Mouse (Mus musculus) gastrocnemius, postnatal 36 days (tissue): ENCODE measurements around the gene Prpf8. TPM values are rescaled to one million over a fixed set of nuclear protein-coding genes. Genes with fewer than 3 reads are reported as not detected.

ENCODE experiments used
- DNase-seq, 2 experiments: peaks; one replicate each; pipeline ENCODE4 v3.0.0; 2022
- intact Hi-C: fragments of 180-260 bp; cut with DNase I; formaldehyde crosslinking; loops from one replicate; pipeline ENCODE4 v1.15.1; 2025
- total RNA-seq, 2 experiments: library from RNA; stranded (reverse); gene quantifications; 2 replicates each; pipeline ENCODE4 v1.2.3; 2021

Gene Prpf8
- total RNA-seq, 2 experiments from 2014 or later: 56.1 to 64.1 TPM

DNA sequence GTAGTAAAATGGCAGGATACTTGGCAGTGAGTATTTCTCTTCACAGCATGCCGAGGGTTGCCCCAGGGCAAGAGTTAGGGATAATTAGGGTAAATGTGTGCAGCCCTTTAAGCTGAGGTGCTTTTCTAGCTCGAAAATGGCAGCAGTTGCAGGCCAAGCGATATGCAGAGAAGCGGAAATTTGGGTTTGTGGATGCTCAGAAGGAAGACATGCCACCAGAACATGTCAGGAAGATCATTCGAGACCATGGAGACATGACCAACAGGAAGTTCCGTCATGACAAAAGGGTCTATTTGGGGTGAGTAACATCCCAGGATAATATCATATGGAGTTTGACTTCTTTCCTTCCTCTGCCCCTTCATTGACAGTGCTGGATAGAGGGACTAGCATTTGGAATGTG lies 880 bp downstream of the Prpf8 start:
- DNase-seq: no peak
- intact Hi-C loops: no loop called here

DNA sequence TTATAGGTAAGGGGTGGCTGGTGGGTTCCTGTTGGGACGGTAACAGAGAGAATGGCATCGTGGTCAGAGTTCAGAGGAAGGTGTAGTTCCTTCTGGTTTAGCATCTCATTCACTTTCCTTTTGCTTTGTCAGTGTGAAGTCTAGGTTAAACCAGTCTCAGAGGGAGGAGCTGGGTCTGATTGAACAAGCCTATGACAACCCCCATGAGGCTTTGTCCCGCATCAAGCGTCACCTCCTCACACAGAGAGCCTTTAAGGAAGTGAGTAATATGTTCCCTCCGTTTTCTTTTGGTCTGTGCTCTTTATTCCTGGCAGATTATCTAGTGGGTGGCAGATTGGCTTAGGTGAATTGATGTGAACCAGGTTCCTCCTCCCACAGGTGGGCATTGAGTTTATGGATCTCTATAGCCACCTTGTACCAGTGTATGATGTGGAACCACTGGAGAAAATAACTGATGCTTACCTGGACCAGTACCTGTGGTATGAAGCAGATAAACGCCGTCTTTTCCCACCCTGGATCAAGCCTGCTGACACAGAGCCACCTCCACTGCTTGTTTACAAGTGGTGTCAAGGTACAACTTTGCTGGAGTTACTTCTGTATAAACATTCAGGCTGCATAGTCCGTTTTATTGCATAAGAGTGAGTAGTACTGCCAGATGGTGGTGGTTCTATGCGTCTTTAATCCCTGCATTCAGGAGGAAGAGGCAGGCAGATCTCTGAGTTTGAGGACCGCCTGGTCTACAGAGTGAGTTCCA lies 7.9 kb downstream of the Prpf8 start:
- intact Hi-C loops: no loop called here
- no peak for DNase-seq

DNA sequence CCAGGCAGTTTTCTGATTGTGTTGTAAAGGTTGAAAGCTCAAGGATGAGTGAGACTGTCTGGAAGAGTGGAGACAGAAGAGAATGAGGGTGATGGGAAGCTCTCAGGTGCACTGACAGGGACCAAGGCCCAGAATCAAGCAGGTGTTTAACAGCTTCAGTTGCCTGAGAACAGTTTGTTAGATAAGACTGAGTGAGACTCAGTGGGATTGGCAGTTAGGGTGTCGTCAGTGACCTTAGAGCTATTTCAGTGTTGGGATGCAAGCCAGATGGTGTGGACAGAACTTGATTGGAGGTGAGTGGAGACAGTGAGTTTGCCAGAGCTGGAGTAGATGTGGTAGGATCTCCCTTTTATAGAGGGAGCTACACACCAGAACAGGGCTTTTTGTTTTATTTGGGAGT lies 11.5 kb downstream of the Prpf8 start:
- no peak for DNase-seq
- intact Hi-C loops: no loop called here

DNA sequence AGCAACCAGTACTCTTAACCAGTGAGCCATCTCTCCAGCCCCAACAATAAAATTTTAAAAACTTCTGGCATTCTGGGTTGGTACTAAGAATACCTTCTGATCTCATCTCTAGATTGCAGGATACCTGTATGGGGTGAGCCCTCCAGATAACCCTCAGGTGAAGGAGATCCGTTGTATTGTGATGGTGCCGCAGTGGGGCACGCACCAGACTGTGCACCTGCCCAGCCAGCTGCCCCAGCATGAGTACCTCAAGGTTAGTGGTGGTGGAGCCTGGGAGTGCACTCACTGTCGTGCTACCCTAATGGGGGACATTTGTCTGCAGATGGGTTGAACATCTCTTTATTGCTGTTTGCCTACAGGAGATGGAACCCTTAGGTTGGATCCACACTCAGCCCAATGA lies 21.5 kb downstream of the Prpf8 start:
- intact Hi-C loops: loop anchor here (5.0 kb wide), 1 partner anchor 106 kb away; no protein-coding TSS in a partner anchor

DNA sequence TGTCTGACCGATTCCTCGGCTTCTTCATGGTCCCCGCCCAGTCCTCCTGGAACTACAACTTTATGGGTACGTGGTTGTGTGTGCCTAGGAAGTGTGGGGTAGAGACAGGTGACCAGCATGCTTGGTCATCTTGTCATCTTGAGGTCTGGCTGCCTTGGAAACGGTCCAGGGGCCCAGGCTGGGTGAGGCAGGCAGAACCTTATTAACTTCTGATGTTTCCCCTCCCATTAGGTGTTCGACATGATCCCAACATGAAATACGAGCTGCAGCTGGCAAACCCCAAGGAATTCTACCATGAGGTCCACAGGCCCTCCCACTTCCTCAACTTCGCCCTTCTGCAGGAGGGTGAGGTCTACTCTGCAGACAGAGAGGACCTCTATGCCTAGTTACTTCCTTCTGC lies 22.3 kb downstream of the Prpf8 start:
- intact Hi-C loops: loop anchor here (5.0 kb wide), 1 partner anchor 107 kb away; no protein-coding TSS in a partner anchor
- peak in 1 of 2 experiments; percentile 18 for DNase-seq

More for the DNA sequence above, 21.5 kb downstream of the Prpf8 start:
- DNase-seq: no peak

DNA sequence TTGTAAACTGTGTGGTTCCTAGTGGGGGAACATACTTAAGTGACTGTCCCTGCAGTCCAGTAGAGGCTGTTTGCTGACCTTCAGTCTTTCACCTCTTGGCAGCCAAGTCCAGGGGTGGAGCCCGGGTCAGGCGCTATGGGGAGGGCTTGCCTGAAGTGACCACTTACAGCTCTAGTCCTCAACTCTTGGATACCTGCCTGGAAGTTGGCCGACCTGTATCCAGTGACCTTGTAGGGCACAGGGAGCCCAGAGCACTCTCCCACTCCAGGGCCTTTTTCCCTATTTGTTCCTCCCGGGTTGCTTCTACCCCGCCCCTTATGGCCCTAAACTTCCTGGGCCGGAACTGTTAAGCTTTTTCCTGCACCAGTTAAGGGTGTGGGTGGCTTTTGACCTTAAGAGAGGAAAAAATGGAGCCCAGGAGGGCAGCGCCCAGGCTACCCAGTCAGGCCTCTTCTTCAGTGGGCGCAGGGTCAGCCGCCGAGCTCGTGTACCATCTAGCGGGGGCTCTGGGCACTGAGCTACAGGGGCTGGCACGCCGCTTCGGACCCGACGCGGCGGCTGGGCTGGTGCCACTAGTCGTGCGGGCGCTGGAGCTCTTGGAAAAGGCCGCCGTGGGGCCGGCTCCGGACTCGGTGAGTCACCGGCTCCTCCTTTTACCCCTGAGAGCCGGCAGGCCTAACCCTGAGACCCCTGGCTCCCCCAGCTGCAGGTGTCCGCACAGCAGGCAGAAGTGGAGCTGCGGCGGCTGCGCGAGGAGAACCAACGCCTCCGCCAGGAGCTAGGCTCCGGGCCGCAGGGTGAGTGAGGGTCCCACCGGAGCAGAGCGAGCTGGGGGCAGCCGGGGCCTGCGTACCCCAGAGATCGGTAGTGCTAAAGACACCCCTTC lies 23.4 kb downstream of the Prpf8 start, which contains the start of gene Rilp:
Gene Rilp, plus strand, starts transcription at position 354 of the 886 bp plus-strand sequence.
- DNase-seq: peak; percentile 74 to 79
- intact Hi-C loops: loop anchor here (5.0 kb wide), 1 partner anchor 108 kb away; no protein-coding TSS in a partner anchor

DNA sequence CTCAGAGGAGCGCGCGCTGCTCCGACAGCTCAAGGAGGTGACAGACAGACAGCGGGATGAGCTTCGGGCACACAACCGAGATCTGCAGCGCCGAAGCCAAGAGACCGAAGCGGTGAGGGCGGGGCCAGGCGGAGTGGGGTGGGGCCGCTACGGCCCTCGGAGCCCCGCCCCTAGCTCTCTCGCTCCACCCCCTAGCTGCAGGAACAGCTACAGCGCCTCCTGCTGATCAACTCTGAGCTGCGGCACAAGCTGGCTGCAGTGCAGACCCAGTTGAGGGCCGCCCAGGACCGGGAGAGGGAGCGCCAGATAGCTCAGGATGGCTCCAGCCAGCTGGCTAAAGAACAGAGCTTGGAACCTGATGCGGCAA lies 24.0 kb downstream of the Prpf8 start:
- peak; percentile 95 to 96 for DNase-seq
- intact Hi-C loops: no loop called here

DNA sequence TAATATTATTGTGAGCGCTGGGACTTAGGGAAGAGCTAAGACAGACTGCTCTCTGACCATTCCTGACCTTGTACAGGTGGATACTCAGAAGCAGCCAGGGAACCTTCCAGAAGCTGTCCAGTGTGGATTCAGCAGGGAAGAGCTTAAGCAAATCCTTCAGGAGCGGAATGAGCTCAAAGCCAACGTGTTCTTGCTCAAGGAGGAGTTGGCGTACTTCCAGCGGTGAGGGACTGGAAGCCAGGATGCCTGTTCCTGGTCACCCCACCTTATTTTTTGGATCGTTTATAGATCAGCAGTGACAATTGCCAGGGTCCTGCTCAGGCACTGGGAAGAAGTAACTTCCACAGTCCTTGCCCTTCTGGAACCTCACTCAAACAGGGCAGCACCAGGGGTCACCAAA lies 24.6 kb downstream of the Prpf8 start:
- peak; percentile 41 to 51 for DNase-seq
- intact Hi-C loops: no loop called here

DNA sequence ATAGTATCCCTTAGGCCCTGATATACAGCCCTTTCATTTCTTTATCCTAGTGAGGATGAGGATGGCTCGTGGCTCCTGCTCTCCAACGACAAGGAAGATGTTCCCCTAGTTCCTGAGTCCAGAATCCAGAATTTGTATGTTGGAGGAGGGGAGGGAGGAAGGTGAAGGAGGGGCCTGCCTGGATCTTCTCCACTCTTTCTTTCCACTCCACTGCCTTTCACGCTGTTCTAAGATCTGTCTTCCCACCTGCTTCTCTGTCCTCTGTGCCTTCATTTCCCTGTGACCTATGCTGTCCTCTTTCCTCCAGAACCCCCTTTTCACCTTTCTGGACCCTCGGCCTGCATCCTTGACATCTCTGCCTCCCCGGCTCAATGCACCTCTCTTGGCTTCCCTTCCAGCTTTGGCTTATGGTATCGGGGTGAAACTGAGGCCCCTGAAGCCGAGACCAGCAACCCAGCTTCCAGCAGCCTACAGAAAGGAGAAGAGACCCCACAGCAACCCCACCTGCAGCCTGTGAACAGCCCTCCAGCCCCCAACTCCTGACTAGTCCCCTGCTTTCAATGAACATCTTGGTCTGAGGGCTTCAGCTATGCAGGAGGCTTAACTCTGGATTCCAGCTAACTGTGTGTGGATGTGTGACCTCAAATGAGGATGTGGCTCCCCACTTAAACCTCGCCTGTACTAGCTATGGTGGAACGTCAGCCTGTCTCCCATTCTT lies 25.8 kb downstream of the Prpf8 start:
- DNase-seq: no peak
- intact Hi-C loops: no loop called here

DNA sequence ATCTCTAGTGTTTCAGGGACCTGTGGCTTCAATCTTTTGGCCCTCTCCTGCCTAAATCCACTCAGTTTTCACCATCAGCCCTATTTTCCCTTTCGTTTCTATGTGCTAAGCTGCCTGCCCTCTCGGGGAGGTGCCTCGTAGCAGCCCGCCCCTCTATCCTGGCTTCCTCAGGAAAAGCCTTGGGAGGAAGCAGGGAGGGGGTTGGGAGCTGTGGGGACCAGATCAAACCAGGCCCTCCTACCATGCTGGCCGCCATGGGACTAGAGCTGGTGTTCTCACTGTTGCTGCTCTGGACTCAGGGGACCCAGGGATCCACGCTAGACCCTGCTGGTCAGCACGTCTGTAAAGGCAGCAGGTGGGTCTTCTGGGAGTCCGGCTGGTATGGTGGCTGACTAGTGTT lies 26.7 kb downstream of the Prpf8 start, which contains the start of gene Scarf1:
Gene Scarf1, plus strand, starts transcription at position 205 of the 400 bp plus-strand sequence.
- intact Hi-C loops: no loop called here
- peak in 1 of 2 experiments; percentile 45 for DNase-seq

DNA sequence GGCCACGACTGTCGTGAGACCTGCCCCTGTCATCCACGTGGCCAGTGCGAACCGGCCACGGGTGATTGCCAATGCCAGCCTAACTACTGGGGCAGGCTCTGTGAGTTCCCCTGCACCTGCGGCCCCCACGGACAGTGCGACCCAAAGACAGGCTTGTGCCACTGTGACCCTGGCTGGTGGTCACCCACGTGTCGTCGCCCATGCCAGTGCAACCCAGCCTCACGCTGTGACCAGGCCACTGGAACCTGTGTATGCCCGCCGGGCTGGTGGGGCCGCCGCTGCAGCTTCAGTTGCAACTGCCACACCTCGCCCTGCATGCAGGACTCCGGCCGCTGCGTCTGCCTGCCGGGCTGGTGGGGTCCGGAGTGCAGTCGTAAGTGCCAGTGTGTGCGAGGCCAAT lies 28.6 kb downstream of the Prpf8 start:
- DNase-seq: no peak
- intact Hi-C loops: no loop called here

DNA sequence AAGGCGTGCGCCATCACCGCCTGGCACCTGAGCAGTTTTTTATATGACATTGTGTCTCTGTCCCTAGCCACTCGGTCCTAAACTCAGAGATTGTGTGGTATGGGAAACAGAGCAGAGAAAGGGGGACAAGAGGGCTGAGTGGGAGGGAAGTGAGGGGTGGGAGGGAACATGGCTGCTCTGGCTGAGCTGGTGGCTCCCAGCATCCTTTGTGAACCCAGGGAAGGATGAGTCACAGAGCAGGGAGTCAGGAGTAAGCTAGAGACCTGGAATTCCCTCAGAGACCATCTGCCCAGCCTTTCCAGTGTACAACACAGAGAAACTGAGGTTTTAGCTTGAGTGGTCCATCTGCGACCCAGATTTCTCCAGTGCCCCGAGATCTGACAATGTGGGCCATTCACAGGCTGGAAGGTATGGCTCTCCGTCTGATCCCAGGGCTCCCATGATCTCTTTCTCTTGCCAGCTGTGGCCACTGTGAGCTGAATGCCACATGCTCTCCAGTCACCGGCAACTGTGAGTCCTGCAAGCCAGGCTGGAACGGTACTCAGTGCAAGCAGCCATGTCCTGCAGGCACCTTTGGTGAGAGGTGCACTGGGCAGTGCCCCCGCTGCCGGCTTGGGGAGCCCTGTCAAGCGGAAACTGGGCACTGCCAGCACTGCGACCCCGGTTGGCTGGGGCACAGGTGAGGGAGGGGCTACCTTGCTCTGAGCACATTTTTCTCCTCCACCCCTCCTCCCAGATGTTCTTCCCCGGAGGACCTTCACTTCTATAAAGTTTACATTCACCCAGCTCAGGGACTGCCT lies 33.4 kb downstream of the Prpf8 start:
- no peak for DNase-seq
- intact Hi-C loops: no loop called here

DNA sequence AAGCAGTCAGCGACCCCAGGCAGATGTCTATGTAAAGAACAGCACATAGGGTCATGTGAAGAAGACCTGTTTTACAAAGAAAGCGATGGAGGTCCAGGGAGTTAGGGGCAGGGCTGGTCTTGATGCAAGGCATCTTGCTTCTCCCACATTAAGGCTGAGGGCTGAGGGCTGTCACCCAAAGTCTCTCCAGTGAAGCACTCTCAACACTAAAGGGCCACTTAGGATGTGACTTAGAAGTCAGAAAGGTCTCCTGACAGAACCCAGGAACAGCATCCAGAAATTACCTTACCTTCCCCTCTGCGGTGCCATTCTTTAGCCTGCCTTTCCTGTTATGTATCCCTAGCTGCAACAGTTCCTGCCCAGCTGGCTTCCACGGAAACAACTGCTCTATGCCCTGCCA lies 35.0 kb downstream of the Prpf8 start:
- intact Hi-C loops: no loop called here
- no peak for DNase-seq

DNA sequence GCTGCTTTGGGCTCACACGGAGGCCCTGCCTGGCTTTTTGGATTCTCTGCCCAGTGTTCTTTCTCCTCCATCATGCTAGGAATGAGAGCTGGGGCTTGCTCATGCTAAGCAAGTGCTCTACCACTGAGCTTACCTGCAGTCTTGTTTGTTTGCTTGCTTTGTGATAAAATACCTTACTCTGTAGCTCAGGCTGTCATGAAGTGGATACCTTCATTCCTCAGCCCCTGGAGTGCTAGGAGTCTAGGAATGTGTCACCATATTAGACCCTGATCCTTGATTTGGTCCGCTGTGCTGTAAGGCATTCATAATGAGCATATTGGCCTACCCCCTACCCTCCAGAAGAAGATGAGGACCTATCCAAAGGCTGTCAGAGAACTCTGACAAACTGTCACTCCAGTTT lies 36.2 kb downstream of the Prpf8 start:
- intact Hi-C loops: no loop called here
- DNase-seq: no peak

DNA sequence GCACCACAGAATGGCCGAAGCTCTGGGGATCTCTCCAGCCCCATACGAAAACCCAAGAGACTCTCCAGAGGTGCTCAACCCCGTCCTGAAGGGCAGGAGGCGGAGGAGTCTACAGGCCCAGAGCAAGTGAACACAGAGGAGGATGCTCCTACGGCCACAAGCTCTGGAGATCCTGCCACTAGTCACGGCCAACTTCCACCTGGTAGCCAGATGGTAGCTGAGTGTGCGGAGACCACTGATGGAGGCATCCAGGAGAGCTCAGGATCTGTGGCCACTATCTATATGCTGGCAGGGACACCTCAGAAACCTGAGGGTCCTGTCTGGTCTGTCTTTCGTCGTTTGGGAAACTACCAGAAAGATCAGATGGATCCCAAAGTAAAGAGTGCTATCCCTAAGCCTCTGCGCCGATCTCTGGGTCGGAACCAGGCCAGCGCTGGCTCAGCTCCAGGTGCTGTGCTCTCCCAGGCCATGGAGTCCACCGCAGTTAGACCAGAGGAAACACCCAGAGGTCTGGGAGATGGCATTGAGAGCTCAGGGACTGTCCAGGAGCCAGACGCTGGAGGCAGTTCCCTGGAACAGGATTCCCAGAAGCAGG lies 39.0 kb downstream of the Prpf8 start:
- intact Hi-C loops: no loop called here

DNA sequence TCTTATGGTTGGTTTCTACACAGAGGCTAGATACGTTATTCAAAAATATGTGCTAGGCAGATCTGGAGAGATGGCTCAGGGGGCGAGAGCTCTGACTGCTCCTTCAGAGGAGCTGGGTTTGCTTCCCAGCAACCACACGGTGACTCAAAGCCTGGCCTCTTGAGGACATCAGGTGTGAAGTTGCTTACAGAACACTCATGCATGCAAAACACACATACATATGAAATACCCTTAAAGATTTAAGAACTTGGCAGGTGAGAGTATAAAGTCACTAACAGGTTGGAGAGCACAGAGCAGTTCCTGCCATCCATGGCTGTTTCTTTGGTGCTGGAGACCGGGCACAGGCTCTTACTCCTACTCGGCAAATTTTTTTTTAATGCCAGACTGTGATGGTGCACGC lies 40.3 kb downstream of the Prpf8 start:
- no peak for DNase-seq
- intact Hi-C loops: no loop called here

More for the DNA sequence above, 39.0 kb downstream of the Prpf8 start:
- DNase-seq: no peak

DNA sequence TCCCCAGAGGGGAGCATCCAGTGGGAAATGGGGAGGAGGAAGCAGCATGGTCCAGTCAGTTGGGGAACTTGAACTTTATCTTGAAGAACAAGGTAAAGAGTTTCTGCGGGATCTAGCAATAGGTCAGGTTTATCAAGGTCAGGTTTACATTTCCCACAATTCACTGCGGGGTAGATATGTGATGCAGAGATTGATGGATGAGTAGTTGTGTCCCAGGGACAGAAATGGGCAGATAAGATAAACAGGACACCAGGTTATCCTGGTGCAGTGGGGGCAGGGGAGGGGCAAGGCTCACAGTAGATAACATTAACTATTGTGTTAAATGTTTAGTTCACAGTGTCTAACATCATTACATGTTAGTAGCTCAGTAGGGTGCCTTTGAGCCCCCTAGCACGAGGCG lies 43.2 kb downstream of the Prpf8 start:
- intact Hi-C loops: loop anchor here (1.0 kb wide), 1 partner anchor 44 kb away; no protein-coding TSS in a partner anchor

DNA sequence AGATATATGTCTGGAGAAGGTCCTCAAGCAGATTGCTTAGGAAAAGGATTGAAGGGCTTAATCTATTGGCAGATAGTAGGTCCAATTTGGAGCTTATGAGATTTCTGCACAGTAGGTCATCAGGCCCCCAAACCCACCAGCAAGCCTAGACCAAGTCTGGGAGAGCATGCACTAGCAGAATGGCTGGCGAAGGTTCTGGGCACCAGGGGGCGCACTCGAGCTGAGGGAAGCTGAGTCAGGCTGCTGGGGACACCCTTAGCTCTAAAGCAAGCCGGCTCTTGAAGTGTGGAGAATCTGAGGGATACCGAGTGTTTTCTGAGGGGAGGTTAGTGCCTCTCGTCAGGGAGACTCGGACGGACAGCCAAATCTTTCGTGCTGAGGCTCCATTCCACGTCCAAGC lies 43.7 kb downstream of the Prpf8 start:
- intact Hi-C loops: loop anchor here (1.0 kb wide), 1 partner anchor 43 kb away; no protein-coding TSS in a partner anchor
- peak; percentile 97 to 98 for DNase-seq

More for the DNA sequence above, 43.2 kb downstream of the Prpf8 start:
- DNase-seq: no peak

DNA sequence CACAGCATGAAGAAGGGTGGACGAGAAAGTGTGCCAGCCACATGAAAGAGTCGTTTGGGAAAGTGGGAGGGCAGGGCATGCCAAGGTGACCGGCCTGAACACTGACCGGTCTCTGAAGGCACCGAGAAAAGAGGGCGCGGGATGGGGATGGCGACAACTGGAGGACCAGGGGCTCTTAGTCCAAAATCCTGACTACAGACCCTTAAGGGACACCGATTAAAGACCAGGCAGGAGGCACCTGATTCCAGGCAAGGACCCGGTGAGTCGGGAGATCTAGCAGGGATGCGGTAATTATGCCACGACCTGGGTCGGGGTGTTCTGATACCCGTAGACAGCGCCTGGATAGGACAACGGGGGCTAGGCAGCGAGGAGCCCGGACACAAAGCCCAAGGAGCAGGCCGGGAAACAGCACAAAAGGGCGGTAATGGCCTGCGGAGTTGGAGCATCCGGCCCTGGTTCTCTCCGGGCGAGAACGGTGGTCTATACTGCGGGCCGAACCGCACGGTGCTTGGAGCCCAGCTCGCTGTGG lies 44.3 kb downstream of the Prpf8 start:
- peak in 1 of 2 experiments; percentile 54 for DNase-seq
- intact Hi-C loops: loop anchor here (1.0 kb wide), 1 partner anchor 42 kb away; no protein-coding TSS in a partner anchor
